Mouse (Mus musculus) heart, embryonic 15.5 days (tissue): ENCODE measurements around the gene Tph1. TPM values are rescaled to one million over a fixed set of nuclear protein-coding genes. Genes with fewer than 3 reads are reported as not detected.

ENCODE experiments used
- ATAC-seq: fragments of 200-750 bp; cut with Nextera tagmentation; replicated peaks from 2 replicates; pipeline ENCODE4 v1.8.0; 2017; ENCODE audit warnings: low read depth, moderate TSS enrichment; ENCODE audit not compliant: insufficient number of reproducible peaks, insufficient read depth, low FRiP score
- H3K27ac ChIP-seq: fragments of 300-500 bp; sonication (generic); 2 replicates; pipeline ENCODE4 v1.5.1; 2015; ENCODE audit warnings: mild to moderate bottlenecking, inconsistent platforms
- H3K27me3 ChIP-seq: fragments of 300-500 bp; sonication (generic); 2 replicates; pipeline ENCODE4 v1.6.1; 2015; ENCODE audit warnings: inconsistent platforms
- H3K36me3 ChIP-seq: fragments of 300-500 bp; sonication (generic); 2 replicates; pipeline ENCODE4 v1.6.1; 2015; ENCODE audit warnings: mild to moderate bottlenecking, inconsistent platforms
- H3K4me1 ChIP-seq: fragments of 300-500 bp; sonication (generic); replicated peaks from 2 replicates; pipeline ENCODE4 v1.6.1; 2015; ENCODE audit warnings: inconsistent platforms
- H3K4me2 ChIP-seq: fragments of 300-500 bp; sonication (generic); 2 replicates; pipeline ENCODE4 v1.6.1; 2015; ENCODE audit warnings: inconsistent platforms, mild to moderate bottlenecking, moderate library complexity
- H3K4me3 ChIP-seq: fragments of 300-500 bp; sonication (generic); 2 replicates; pipeline ENCODE4 v1.5.1; 2015; ENCODE audit warnings: mild to moderate bottlenecking, inconsistent platforms
- H3K9ac ChIP-seq: fragments of 300-500 bp; sonication (generic); 2 replicates; pipeline ENCODE4 v1.6.1; 2015; ENCODE audit warnings: mild to moderate bottlenecking, inconsistent platforms
- H3K9me3 ChIP-seq: fragments of 300-500 bp; sonication (generic); replicated peaks from 2 replicates; pipeline ENCODE4 v1.6.1; 2016; ENCODE audit warnings: inconsistent platforms
- WGBS: fragments of 180-500 bp; shearing (Covaris S2); methylation state at CpG from one replicate; pipeline ENCODE4 v1.1.7; 2015; ENCODE audit warnings: mixed read lengths; 5-methylcytosine and 5-hydroxymethylcytosine counted together
- polyA plus RNA-seq: library from polyadenylated mRNA; unstranded; fragments of >200 nt; fragmentation: Nextera tagmentation; extraction: Ambion mirVana; gene quantifications from 2 replicates; pipeline ENCODE4 v1.2.1, GENCODE M21; 2015

Tph1 gene
- polyA plus RNA-seq, 1 experiment from 2014 or later, result 0.23 TPM

- no peak overlapping the region for H3K9ac ChIP-seq
- H3K36me3 ChIP-seq, result no peaks in the 10 kb centered on the region
- ATAC-seq, result no peak
- 91% methylated on average over 12 of the region's 12 CpGs for WGBS
- no peaks in the 10 kb centered on the region for H3K27me3 ChIP-seq
- no peaks in the 10 kb centered on the region for H3K9me3 ChIP-seq
- peaks cover 28% of the 10 kb centered on the region for H3K4me1 ChIP-seq
- no peak overlapping the region for H3K4me2 ChIP-seq
- H3K4me3 ChIP-seq, result no peak overlapping the region
- H3K27ac ChIP-seq, result no peak overlapping the region
These were observed 58.1 kb downstream of the Tph1 start for GRCm38 (mm10) chr7:46614263-46614662.

- ATAC-seq, result 0 out of 2 replicates have a peak, but pooled peaks have one; percentile 12
- Histone ChIP-seq H3K27ac (no peak overlapping the region), H3K9ac (no peak overlapping the region), H3K27me3 (no peaks in the 10 kb centered on the region), H3K4me3 (no peak overlapping the region), H3K36me3 (no peaks in the 10 kb centered on the region), H3K4me2 (no peak overlapping the region), H3K4me1 (peaks cover 28% of the 10 kb centered on the region), H3K9me3 (no peaks in the 10 kb centered on the region)
- WGBS, result 55% methylated on average over 10 of the region's 10 CpGs
These were observed 59.2 kb downstream of the Tph1 start for GRCm38 (mm10) chr7:46613091-46613490.

DNA sequence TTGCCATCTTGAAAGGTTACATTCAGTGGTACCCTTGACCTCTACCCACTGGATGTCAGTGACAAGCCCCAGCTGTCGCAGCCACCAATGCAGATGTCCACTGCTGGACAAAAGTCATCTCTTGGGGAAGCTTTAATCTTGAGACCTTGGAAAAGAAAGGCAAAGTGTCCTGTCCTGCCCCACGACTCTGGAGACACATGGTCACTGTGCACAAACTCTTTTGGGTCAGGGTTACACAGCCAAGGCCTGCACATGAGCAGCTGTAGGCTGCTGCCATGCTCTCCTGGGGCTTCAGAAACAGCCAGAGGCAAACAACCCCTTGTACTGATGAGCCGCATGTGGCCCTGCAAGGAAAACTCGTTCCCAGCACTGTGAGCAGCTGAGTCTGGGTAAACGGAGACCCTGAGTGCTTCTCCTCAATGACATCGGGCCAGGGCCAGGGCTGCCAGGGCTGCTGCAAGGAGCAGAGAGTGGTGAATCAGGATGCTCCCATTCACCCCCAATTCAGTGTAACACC lies 59.9 kb downstream of the Tph1 start:
- 71% methylated on average over 6 of the region's 6 CpGs for WGBS
- Histone ChIP-seq H3K27ac (peak overlapping the region; percentile 45; the same call in 1 of the 2 replicates), H3K36me3 (no peaks in the 10 kb centered on the region), H3K4me3 (no peak overlapping the region), H3K4me2 (no peak overlapping the region), H3K4me1 (peaks cover 31% of the 10 kb centered on the region), H3K27me3 (no peaks in the 10 kb centered on the region), H3K9me3 (no peaks in the 10 kb centered on the region), H3K9ac (no peak overlapping the region)
- no peak for ATAC-seq

DNA sequence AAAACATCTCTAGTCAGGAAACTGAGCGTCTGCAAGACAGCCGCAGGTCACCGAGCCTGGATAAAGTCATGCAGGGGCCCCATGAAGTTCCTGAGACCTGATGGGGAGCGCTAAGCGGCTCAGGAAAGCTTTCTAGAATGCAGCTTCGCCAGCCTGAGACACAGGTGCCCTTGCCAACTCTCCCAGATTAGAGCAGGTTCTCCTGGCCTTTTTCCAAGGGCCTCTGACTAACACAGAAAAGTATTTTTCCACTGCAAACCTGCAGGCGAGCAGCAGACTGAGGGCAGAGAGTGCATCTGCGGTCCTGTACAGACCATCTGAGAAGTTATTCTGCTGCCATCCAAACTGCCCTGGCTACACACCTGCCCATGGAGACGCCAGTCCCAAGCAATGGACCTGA lies 60.4 kb downstream of the Tph1 start:
- no peak; the same call in 1 of the 2 replicates for ATAC-seq
- 39% methylated on average over 9 of the region's 9 CpGs for WGBS
- Histone ChIP-seq H3K27me3 (no peaks in the 10 kb centered on the region), H3K9me3 (no peaks in the 10 kb centered on the region), H3K9ac (0 out of 2 replicates have a peak overlapping the region, but pooled peaks have one; percentile 9), H3K4me3 (no peak overlapping the region), H3K36me3 (no peaks in the 10 kb centered on the region), H3K27ac (peak overlapping the region; percentile 45; the same call in 1 of the 2 replicates), H3K4me1 (peaks cover 35% of the 10 kb centered on the region), H3K4me2 (no peak overlapping the region)

DNA sequence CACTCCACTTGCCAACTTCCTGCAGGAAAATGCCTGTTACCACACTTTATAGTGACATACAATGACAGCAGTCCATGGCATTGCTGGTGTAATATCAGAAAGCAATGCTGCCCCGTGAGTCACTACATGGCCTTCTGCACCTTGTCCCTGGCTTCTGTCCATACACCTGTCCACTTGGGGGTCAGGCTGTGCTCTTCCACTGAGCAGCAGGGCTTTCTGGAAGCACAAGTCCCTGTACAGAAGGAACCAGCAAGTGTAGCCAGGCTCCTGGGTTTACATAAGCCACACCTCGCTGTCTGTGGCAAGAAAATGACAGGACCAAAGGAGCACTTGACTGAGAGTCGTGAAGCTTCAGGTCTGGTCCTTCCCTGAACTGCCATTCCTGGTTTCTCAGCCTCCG lies 63.0 kb downstream of the Tph1 start:
- no peaks in the 10 kb centered on the region for H3K9me3 ChIP-seq
- ATAC-seq, result no peak
- no peak overlapping the region for H3K27ac ChIP-seq
- no peaks in the 10 kb centered on the region for H3K36me3 ChIP-seq
- no peak overlapping the region for H3K4me2 ChIP-seq
- H3K4me1 ChIP-seq, result peaks cover 35% of the 10 kb centered on the region
- no peak overlapping the region for H3K9ac ChIP-seq
- no peak overlapping the region for H3K4me3 ChIP-seq
- 78% methylated on average over 4 of the region's 4 CpGs for WGBS
- no peaks in the 10 kb centered on the region for H3K27me3 ChIP-seq

- Histone ChIP-seq H3K4me1 (peaks cover 25% of the 10 kb centered on the region), H3K4me3 (no peak overlapping the region), H3K27me3 (no peaks in the 10 kb centered on the region), H3K9ac (no peak overlapping the region), H3K27ac (peak overlapping the region; percentile 13; the same call in 1 of the 2 replicates), H3K9me3 (no peaks in the 10 kb centered on the region), H3K36me3 (no peaks in the 10 kb centered on the region), H3K4me2 (no peak overlapping the region)
- ATAC-seq, result no peak; the same call in 1 of the 2 replicates
- 39% methylated on average over 11 of the region's 11 CpGs for WGBS
These were observed 64.8 kb downstream of the Tph1 start for GRCm38 (mm10) chr7:46607428-46608055.

GRCm38 (mm10) chr7:46607031-46607426 lies 65.3 kb downstream of the Tph1 start:
- Histone ChIP-seq H3K4me3 (no peak overlapping the region), H3K4me1 (peaks cover 23% of the 10 kb centered on the region), H3K9me3 (no peaks in the 10 kb centered on the region), H3K27ac (no peak overlapping the region), H3K9ac (no peak overlapping the region), H3K27me3 (no peaks in the 10 kb centered on the region), H3K4me2 (no peak overlapping the region), H3K36me3 (no peaks in the 10 kb centered on the region)
- no peak for ATAC-seq
- WGBS, result 61% methylated on average over 8 of the region's 8 CpGs

DNA sequence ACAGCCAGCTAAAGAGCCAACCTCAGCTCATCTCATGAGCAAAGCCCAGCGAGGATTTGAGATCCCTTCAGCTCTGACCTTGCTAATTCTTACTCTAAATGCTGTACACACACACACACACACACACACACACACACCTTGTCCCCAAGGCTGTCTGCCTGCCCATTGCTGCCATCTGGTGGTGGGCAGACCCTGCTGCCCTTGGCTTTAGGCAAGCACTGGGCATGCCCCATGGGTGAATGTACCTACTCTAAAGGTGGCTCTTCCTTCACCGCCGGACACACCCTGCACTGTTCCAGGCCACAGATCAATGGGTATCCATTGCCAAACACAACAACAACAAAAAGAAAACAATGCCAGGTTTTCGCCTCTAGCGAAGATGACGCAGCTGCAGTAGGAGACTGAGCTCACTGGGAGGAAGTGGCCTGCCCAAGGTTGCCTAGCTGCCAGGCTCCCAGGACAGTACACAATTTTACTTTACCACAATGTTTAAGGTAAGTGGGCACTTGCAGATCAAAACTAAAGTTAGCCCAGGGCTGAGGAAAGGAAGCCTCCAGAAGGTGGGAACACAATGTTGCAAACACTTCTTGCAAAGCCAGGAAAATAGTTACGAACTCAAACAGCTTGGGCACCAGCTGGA lies 65.8 kb downstream of the Tph1 start:
- 75% methylated on average over 7 of the region's 7 CpGs for WGBS
- H3K27ac ChIP-seq, result no peak overlapping the region
- no peak for ATAC-seq
- no peaks in the 10 kb centered on the region for H3K27me3 ChIP-seq
- H3K9ac ChIP-seq, result no peak overlapping the region
- H3K4me2 ChIP-seq, result no peak overlapping the region
- H3K36me3 ChIP-seq, result no peaks in the 10 kb centered on the region
- H3K4me1 ChIP-seq, result peaks cover 24% of the 10 kb centered on the region
- no peak overlapping the region for H3K4me3 ChIP-seq
- no peaks in the 10 kb centered on the region for H3K9me3 ChIP-seq

DNA sequence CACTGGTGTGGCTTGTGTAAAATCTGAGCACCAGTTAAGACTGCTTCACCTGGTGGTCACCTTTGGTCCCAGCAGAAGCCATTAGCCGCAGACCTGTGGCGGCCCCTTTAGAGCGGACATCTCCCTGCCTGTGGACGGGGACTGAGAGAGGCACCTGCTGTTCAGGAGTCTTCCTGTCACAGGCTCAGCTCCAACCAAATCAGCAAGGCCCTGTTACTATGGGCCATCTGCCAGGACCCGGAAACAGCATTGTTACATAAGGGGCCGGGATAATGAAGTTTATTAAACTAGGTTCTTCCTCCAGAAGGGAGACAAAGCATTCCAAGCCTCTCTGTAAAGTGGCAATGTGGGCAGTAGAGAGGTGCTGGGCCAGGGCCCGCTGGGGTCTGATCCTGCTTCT lies 69.3 kb downstream of the Tph1 start:
- H3K4me1 ChIP-seq, result peaks cover 23% of the 10 kb centered on the region
- no peak overlapping the region for H3K4me3 ChIP-seq
- H3K27me3 ChIP-seq, result no peaks in the 10 kb centered on the region
- H3K36me3 ChIP-seq, result no peaks in the 10 kb centered on the region
- H3K4me2 ChIP-seq, result no peak overlapping the region
- ATAC-seq, result no peak
- H3K9me3 ChIP-seq, result no peaks in the 10 kb centered on the region
- WGBS, result 75% methylated on average over 7 of the region's 7 CpGs
- H3K27ac ChIP-seq, result no peak overlapping the region
- no peak overlapping the region for H3K9ac ChIP-seq

GRCm38 (mm10) chr7:46602079-46602478 lies 70.3 kb downstream of the Tph1 start:
- H3K27ac ChIP-seq, result no peak overlapping the region
- ATAC-seq, result no peak
- no peaks in the 10 kb centered on the region for H3K27me3 ChIP-seq
- no peaks in the 10 kb centered on the region for H3K36me3 ChIP-seq
- WGBS, result 46% methylated on average over 4 of the region's 4 CpGs
- H3K9me3 ChIP-seq, result no peaks in the 10 kb centered on the region
- H3K4me1 ChIP-seq, result peaks cover 17% of the 10 kb centered on the region
- H3K4me2 ChIP-seq, result no peak overlapping the region
- no peak overlapping the region; the same call in 1 of the 2 replicates for H3K9ac ChIP-seq
- no peak overlapping the region for H3K4me3 ChIP-seq

- H3K9me3 ChIP-seq, result no peaks in the 10 kb centered on the region
- no peak overlapping the region for H3K27ac ChIP-seq
- no peak overlapping the region for H3K9ac ChIP-seq
- 65% methylated on average over 5 of the region's 5 CpGs for WGBS
- H3K27me3 ChIP-seq, result no peaks in the 10 kb centered on the region
- no peak overlapping the region for H3K4me3 ChIP-seq
- no peak overlapping the region for H3K4me2 ChIP-seq
- no peak for ATAC-seq
- peaks cover 10% of the 10 kb centered on the region for H3K4me1 ChIP-seq
- H3K36me3 ChIP-seq, result no peaks in the 10 kb centered on the region
These were observed 71.2 kb downstream of the Tph1 start for GRCm38 (mm10) chr7:46601097-46601496.
